Mouse (Mus musculus) WW6 (cell line): ENCODE data around the gene Camk1.

Experiments
- DNase-seq: peaks from one replicate; pipeline ENCODE4 v3.0.0-alpha.2; 2013; ENCODE audit warnings: low read depth, low spot score

Gene Camk1

DNA sequence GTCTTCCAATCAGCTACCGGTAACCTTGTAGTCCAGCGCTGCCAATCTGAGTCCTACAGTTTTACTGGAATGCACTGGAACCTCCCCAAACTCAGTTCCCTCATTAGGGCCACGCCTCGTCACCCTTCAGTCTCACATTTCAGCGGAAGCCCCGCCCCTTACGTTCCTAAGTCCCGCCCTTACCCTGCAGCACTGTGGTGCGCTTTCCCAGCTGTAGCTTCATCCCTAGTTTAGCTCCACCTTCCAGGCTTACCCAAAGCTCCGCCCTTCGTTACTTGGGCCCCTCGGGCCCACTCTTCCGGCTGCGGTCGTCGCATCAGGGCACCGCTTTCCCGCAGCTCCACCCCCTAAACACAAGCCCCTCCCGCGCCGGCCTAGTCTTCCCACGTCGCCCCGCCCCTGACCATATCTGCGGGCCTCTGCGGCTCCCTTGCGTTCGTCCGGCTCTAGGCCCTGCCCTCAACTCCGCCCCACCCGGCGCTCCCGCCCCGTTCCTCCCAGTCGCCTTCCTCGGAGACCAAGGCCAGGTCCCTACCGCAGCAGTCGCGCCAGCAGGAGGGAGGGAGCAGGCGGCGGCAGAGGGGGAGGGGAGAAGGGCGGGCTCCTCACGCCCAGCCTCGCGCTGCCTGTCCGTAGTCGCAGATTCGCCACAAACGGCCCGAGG, 37.3 kb downstream of the Camk1 start:
- DNase-seq = peak; percentile 100

DNA sequence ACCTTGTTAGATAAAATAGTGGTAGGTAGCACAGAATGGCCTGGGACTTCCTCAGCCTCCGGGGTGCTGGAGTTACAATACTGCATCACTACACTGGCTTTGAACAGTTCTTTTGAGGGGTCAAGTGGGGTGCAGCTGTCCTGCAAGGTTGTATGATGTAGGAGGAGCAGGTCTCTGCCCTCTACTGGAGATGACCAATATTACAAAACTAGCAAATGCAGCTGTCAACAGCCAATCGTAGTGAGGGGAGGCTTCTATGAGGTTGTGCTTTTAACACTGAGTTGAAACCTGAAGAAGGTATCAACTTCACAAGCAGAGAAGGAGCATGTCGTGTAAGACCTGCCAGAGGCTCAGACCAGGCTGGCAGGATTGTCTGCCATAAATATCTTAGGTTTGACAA, 41.5 kb downstream of the Camk1 start:
- DNase-seq = no peak

GRCm38 (mm10) chr6:113301350-113301749, 42.4 kb downstream of the Camk1 start:
- no peak for DNase-seq

DNA sequence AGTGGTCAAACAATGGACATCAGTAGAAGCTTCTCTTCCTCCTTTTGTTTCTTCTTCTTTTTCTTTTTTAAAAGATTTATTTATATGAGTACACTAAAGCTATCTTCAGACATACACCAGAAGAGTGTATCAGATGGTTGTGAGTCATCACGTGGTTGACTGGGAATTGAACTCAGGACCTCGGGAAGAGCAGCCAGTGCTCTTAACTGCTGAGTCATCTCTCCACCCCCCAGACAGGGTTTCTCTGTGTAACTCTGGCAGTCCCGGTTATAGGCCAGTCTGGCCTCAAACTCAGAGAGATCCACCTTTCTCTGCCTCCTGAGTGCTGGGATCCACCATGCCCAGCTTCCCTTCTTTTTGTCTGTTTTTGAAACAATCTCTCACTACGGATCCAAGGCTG, 47.1 kb downstream of the Camk1 start:
- DNase-seq = no peak

- DNase-seq = no peak
These were observed 47.7 kb downstream of the Camk1 start for GRCm38 (mm10) chr6:113296046-113296445.

DNA sequence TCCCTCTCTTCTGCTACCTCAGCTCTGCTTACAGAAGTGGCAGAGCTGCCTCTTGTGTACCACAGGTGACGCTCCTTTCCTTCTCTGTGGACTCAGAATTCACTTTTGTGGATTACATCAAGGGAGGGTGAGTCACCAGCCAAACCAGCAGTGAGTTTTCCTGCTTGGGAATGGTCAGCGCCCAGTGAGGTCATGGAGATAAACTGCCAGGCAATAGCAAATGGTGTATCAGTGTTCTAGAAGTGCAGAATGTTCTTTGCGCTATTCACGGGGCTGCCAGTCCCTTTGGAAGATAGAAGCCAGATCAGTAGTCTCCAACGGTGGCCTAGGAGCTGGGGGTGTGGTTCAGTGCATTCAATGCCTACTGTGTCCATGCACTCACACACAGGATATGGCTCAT, 50.8 kb downstream of the Camk1 start:
- DNase-seq = no peak

DNA sequence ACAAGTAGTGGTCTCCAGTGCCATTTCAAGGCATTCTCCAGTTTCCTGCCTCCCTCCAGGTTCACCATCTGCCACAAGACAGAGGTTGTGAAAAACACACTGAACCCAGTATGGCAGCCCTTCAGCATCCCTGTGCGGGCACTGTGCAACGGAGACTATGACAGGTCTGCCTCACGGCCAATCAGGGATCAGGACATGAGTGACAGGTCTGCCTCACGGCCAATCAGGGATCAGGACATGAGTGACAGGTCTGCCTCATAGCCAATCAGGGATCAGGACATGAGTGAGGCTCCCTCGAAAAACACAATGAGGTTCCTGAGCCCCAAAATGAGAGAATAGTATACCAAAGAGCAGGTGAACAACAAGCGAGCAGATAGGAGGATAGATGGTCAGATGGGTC, 53.4 kb downstream of the Camk1 start:
- no peak for DNase-seq

DNA sequence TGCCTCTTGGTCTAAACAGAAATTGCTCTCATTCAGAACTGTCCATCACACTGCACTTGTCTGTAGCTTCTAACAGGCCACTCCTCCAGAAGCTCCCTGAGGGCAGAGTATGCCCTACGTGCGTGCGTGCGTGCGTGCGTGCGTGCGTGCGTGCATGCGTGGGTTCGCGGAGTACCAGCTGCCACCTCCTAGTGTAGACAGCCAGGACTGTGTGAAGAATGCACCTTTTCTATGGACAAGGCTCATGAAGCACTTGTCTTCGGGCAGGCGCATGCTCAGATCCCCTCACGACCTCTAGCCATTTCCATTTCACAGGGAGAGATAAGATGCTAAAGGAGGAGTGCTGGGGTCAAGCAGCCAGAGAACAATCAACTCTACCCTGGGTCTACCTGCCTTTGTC, 54.4 kb downstream of the Camk1 start:
- DNase-seq = no peak

- no peak for DNase-seq
These were observed 56.5 kb downstream of the Camk1 start for GRCm38 (mm10) chr6:113287236-113287635.

DNA sequence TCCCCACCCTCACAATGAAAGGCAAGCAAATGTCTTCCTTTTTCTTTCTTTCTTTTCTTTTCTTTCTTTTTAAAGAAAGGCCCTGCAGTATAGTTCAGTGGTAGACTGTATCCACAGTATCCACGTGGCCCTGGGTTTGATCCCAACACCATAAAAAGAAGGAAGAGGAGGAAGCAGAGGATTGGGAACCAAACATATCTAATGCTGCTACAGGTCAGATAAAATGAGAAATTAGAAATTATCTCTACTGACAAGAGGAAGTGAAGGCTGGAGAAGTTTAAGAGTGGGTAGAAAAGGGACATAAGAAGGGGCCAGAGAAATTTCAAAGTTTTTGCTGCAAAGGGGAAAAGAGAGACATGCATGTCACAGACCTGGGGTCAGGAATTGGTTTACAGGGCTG, 57.5 kb downstream of the Camk1 start:
- no peak for DNase-seq

GRCm38 (mm10) chr6:113284931-113285330, 58.9 kb downstream of the Camk1 start:
- no peak for DNase-seq
